Mouse (Mus musculus): ENCODE results near the gene Efcab2.
A peak's percentile ranks its signal among the peaks of the same experiment; 100 is the strongest.

Efcab2 gene

DNA sequence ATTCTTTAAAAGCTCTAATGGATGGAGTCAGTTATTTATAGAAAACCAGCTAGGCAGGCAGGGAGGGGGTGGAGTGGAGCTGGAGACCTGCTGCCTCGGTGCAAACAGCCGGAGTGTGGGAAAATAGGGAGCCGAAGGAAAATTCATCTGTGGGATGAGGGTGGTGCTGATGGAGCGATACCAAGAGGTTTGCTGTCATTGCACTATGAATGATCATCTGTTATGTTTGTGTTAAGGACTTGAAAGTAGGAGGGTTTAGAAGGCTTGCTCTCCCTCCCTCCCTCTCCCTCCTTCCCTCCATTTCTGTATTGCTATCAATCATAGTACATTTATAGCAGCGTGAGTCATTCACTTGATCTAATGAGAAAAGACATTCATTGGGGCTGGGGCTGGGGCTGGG is 80.9 kb downstream of the Efcab2 start:
- DNase-seq, result no peak

DNA sequence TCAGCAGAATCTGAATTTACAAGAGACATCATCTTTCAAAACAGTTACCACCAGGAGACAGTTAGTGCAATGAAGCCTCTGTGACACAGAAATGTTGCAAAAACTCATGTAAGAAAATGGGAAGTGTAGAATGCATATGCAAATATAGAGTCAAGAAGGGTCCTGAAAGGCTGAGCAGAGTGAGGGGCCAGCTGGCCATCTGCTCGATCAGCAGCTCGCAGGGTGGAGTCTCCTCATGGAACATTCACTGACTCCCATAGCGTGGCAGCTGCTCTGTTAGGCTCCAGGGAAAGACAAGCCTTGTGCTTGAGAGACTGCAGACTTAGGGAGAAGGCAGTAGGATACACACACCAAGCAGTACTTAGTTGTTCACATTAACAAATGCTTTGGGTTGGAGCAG is 83.2 kb downstream of the Efcab2 start:
- no peak for DNase-seq

DNA sequence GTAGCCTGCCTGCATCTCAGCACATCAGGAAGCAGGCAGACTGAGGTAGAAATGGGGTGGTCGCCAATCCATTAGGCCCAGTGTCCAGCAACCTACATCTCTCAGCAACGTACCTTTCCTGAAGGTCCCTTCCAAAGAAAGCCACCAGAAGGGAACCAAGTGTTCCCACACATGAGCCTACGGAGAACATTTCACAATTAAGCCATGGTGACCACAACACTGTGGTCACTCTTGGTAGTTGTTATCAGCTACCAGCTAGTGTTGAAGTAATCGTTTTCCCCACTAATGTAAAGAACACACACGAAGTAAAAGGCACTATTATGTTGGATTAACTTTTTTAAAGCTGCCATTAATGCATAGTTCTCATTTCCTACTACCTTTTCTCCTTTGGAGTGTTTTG is 85.8 kb downstream of the Efcab2 start:
- DNase-seq, result no peak

- no peak for DNase-seq
Measured at GRCm38 (mm10) chr1:178492493-178492892, 86.6 kb downstream of the Efcab2 start.

- DNase-seq, result no peak
Measured at GRCm38 (mm10) chr1:178496186-178496585, 90.3 kb downstream of the Efcab2 start.

DNA sequence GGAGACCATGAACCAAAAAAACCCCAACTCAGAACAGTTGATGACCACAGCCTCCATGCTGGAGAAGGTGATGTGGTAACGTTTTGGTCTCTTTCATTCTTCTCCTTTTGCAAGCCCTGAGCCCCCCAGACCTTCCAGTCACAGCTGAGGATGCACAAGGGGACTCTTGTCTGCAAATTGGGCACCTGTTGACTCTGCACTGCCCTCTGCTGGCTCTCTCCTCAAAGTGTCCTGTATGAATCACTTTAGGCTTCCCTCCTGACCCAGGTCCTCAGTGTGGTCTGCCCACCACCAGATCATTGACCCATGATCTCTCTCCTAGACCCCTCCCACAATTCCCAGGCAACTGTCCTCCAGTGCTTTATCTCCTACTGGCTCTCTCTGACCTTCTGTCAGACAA is 91.0 kb downstream of the Efcab2 start:
- DNase-seq, result peak; percentile 31

DNA sequence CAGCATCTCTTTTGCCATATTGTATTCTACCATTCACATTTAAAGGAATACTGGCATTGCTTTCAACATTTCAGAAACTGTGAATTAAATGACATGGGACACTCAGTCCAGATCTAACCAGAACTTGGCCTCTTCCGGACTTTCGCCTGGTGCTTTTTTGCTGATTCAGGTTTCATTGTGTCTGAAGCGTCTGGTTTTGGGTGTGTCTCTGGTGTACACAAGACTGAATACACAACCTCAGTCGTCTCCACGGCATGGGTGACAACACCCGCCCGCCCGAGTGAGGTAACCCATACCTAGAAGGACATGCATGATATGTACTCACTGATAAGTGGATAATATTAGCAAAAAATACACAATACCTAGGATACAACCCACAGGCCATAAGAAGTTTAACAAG is 101.1 kb downstream of the Efcab2 start:
- DNase-seq, result no peak

- DNase-seq, result no peak
Measured at GRCm38 (mm10) chr1:178512323-178513031, 106.6 kb downstream of the Efcab2 start.

DNA sequence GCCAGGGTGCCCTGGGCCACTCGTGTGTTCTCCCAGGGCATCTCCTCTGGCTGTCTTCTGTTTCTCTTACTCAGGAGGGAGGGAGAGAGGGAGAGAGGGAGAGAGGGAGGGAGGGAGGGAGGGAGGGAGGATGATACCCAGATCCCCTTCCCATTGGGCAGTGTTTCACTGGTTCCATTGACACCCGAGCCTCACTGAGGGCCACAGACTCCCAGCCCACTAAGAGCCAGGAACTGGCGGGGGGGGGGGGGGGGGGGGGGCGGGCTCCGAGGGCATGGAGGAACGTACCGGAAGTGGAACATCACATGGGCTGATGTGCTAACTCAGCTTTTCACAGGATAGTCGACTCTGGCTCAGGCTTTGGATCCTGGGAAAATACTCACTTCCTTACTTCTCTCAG is 108.1 kb downstream of the Efcab2 start:
- no peak for DNase-seq

DNA sequence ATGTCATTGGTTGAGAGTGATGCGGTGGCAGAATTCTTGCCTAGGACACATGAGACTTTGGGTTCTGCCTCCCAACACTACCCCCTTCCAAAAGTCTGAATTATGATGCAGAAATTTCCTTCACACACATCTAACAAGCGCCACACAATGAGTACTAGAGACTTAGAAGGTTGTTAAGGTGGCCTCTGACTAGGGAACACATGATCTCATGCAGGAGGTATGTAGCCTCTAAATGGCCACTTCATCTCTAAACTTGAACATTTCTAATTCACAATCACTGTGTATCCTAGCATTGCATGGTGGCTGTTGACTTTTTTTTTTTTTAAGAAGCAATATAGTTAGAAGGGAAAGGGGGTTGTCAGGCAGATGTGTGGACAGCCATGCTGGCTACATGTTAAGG is 110.0 kb downstream of the Efcab2 start:
- no peak for DNase-seq

GRCm38 (mm10) chr1:178522389-178522788 is 116.5 kb downstream of the Efcab2 start:
- no peak for DNase-seq

GRCm38 (mm10) chr1:178523152-178523551 is 117.3 kb downstream of the Efcab2 start:
- DNase-seq, result no peak

- peak; percentile 86 for DNase-seq
Measured at GRCm38 (mm10) chr1:178527185-178527546, 121.3 kb downstream of the Efcab2 start.

DNA sequence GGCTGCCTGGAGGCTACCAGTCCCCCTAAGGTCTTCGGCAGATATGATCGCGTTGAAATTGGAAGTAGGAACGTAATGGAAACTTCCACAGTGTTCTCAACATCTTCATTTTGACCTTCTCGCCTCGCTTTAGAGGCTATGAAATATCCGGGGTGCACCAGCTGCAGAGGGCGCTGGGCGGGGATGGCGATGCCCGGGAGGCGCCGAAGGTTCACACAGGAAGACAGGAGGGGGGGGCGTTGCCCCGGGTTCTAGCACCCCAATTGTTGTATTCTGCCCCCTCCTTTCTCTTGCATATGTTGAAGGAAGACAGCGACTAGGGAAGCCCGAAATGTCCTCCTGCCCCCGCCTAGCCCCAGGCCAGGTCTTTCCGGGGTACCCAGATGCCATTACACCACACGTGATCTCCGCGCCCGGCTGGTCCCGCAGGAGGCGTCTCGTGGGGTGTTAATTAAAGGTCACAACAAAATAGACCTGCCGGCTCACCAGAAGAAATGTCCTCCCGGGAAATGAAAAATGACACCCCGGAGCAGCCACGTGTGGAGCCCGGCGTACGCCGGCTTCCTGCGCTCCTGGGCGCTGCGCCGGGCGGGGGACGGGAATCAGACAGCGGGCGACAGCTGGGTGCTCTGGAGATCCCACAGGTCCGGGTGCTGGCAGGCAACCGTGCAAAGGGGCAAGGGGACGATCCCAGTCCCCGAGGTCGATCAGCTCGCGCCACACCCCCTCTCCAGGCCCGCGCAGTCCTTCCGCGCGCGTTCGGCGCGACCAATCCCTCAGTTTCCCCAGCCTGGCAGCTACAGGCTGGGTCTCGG is 121.9 kb downstream of the Efcab2 start:
- DNase-seq, result peak; percentile 57

DNA sequence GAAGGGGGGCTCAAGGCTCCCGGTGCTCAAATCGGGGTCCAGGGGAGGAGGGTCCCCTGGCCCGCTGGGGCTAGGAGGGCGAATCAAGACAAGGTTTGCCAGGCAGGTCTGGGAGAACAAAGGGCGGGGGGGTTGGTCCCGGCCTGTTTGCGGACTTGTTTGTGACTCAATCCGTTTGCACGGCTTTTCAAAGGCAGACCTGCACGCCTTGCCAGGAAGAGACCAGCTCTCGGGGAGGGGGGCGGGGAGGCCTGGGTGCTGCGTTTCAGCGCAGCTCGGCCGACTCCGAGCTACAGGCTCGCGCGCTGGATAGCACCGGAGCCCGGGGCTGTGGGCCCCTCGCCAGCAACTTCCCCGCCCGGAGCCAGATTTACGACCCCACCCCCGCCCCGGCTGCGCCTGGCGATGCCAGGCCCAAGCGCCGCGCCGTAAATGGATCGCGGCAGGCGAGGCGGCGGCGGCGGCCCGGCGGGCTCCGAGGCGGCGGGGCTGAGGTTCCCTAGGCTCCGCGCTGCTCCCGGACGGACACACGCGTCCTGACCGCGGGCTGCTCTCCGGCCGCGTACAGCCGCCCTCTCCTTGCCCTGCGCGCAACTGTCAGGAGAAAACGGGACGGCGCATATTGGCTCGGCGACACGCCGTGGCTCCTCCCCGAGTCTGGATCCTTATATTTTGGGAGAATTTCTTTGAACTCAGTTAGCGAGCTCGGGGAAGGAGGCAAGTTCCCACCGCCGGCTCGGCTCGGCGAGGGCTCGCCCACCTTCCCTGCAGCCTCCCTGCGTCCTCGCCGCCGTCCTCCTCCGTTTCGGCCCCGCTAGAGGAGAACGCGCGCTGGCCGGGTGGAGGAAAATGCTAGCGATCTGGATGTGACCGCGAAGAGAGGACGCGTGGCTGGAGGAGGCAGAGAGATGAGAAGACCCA is 122.8 kb downstream of the Efcab2 start, which contains the start of gene Kif26b:
Gene Kif26b, plus strand, starts transcription at position 695 of the 921 bp plus-strand sequence.
- peak; percentile 78 for DNase-seq

DNA sequence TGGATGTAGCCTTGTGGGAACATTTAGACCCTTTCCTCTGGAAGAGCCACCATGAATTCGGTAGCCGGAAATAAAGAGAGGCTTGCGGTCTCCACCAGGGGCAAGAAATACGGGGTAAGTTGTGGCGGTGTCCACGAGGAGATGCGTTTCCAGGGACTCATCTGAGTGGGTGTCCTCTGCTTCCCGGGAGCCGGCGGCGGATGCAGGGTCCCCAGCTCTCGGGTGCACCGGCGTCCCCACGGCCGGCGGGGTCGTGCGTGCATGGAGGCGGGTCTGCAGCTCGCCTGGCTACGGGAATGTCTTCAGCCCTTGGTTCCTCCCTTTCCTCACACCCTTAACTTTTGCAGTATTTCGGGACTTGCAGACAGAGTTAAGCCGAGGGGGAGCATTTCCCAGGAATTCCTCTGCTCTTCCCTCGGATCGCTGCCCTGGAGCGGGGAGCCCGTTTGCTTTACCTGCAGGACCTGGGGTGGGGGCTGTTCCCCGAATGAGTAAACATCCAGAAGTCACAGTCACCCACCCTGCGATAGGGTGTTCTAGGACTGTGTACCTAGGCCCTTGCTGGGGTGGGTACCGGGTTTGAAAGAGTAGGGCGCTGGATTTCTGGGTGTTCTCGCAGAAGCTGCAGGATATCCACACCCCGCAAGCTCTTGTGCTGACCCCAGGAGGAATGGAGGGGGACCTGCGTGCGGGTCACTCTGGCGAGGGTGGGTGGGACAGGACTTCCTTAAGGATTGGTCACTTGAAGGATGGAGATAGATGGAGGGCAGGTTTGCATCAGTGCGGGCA is 123.8 kb downstream of the Efcab2 start:
- peak; percentile 51 for DNase-seq

DNA sequence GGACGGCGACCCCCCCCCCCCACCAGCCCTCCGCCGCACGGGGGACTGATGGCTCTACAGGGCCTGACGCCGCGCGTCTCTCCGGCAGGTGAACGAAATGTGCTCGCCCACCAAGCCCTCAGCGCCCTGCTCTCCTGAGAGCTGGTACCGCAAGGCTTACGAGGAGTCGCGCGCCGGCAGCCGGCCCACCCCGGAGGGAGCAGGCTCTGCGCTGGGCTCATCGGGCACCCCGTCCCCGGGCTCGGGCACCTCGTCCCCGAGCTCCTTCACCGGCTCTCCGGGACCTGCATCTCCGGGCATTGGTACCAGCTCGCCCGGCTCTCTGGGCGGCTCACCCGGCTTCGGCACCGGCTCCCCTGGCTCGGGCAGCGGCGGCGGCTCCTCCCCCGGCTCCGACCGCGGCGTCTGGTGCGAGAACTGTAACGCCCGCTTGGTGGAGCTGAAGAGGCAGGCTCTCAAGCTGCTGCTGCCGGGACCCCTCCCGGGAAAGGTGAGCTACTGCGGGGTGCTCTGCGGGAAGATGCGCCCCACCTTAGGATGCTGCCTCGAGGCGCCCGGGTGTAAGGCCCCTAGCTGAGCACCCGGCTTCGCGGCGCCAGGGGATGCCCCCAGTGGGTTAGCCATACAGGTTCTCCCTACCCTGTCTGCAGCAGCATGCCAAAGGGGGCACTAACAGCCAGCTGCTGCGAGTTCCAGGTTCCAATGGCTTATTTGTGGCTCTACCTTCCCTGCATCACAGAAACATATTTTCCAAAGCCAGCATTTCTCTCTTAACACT is 124.6 kb downstream of the Efcab2 start:
- peak; percentile 91 for DNase-seq

Measured in kidney, postnatal 10 days (tissue).